Mouse (Mus musculus) NIH3T3 (cell line): ENCODE measurements around the gene Psmd14.
A peak's percentile ranks its signal among the peaks of the same experiment; 100 is the strongest.

Experiments used
- DNase-seq: peaks from one replicate; pipeline ENCODE4 v3.0.0-alpha.2; 2012; ENCODE audit warnings: low read depth

Gene Psmd14

GRCm38 (mm10) chr2:61760044-61760443 lies 48.5 kb downstream of the Psmd14 start:
- DNase-seq: no peak

- DNase-seq: no peak
Observed at GRCm38 (mm10) chr2:61764470-61765105, 53.1 kb downstream of the Psmd14 start.

DNA sequence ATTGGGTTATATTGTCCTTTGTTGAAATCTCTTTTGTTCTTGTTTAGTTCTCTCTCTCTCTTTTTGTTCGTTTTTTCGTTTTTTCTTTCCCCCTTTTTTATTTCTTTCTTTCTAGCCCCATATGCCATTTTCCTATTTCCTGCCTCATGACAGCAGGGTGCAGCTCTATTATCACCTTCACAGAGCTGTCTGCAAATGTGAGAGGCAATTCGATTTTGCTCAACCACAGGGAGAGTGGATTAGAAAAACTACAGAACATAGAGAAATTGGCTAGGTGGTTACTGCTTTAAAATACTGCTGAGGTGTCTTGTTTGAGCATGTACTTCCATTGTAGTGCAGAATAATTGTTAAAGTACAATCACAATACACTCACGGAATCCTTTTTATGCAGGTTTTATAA lies 54.0 kb downstream of the Psmd14 start:
- no peak for DNase-seq

DNA sequence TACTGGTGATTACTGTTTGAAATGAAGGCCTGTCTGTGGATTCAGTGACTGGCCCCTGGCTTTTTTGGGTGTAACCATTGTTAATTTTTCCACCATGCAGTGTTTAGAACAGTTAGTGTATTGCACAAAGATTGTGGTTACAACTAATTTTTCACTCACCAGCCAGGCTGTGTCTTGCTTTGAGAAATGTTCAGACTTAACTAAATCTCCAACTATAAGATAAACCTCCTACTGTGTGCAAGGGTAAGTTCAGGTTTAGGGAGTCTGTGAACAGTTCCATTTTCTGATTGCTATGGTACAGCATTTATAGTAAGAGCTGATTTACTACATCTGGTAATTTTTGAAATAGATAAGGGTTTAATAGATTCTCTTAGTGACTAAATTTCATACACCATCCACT lies 69.3 kb downstream of the Psmd14 start:
- DNase-seq: no peak

DNA sequence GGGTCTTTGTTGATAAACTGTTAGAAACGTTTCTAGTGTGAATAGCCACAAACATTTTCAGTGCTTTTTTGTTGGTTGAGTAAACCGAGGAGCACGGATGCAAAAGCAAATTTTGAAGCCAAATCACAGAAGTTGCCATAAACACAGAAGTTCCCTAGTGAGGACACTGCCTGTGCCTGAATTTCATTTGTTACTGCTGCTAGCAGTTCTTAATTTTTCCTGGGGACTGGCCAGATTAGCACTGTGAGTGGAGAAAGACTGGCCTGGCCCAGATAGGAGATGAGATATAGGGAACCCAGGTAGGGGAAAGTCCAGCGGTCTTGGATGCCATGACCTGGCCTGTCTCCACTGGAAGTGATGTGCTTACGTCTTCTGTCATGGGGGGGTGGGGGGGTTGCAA lies 83.5 kb downstream of the Psmd14 start:
- DNase-seq: no peak

DNA sequence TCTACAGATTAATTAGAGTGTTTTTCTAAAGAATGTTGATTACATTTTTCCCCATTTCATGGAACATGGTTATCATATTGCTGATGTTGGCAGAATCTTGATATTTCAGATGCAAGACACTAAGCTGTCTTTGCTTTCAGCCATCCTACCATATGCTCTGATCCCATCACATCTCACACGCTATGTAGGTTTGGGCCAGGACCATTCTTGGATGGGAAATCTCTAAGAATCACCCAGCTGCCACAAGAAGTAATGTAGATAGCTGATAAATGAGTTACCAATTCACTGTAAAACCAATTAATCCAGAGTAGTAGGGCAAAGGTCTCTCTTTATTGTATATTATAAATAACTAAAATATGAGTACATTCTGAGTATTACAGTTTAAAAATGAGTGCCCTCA lies 86.6 kb downstream of the Psmd14 start:
- no peak for DNase-seq

DNA sequence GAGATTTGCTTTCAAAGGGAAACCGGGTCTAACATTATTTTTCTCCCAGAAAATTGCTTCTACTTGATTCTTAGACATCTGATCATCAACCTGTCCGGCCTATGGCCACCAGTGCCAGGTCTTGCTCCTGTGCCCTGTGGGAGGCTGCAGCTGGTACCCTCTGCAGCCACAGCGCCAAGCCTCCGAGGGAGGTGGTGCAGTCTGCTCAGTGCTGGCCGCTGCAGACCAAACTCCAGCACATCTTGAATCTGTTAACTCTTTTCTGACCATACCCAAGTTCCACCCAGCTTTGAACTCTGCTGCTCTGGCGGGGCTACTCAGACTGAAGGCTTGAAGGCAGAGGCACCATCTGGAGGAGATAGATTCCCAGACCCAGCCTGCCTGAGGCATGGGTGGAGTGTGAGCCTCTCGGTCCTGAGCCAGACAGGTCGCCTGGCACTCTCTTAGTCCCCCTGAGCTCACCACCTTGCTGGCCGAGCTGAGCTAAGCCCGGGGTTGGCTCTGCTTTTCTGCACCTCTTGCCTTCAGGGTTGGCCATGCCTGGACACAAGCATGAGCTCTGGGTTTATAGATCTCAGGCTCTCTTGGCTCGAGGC lies 91.3 kb downstream of the Psmd14 start, which contains the start of gene Tbr1:
Tbr1 (plus strand) TSS at position 275 of the 596 bp plus-strand sequence.
- DNase-seq: peak; percentile 7

DNA sequence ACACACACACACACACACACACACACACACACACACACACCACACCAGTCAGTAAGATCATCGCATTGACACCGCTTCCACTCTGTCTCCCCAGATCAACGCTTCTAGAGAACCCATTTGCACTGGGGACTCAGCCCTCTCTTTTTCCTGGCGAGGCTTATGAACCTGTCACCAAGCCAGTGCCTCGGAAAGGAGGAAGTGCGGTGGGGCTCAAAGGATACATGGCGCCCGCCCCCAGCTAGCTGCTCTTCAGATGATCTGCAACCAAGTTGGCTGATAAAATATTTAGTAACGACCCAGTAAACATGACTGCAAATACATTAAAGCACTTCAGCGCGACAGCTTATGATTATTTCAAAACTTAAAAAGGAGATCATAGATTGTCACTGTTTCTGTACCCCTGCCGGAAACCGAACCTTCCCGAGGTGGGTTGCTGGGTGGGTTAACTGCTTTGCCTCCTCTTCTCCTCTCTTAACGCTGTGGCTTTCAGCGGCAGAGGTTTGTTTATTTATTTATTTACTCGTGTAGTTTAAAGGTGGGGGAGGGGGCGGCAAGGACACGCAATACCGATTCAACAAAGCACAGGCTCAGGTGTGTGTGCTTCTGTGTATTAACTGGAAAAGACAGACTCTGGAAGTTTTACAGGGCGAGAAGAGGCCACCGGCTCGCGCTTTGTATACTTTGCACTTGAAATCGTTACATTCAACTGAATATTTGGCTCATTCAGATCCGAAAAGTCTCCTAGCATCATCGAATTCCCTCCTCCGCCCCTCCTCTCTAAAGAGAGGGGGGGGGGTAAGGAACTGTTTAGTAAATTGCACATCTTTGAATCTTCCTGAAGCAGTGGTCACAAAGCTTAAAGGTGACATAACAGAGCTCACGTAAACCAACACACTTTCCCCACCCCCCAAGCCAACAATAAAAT lies 92.2 kb downstream of the Psmd14 start:
- DNase-seq: no peak

DNA sequence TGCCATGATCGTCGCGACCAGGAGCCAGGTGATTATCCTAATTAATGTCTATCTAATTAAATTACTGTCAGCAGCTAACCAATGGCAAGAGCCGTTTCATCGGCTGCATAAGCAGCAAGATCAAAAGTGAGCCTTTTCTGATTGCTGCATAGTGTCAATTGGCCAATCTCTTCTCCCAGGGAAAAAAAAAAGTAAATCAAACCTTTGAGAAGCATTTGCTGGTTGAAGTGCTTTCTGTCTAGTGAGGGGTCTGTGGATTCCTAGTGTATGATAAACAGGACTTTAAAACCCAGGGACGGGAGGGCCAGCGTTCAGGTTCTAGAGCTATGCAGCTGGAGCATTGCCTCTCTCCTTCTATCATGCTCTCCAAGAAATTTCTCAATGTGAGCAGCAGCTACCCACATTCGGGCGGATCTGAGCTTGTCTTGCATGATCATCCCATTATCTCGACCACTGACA lies 92.9 kb downstream of the Psmd14 start:
- DNase-seq: no peak

GRCm38 (mm10) chr2:61804841-61805540 lies 93.5 kb downstream of the Psmd14 start:
- no peak for DNase-seq

DNA sequence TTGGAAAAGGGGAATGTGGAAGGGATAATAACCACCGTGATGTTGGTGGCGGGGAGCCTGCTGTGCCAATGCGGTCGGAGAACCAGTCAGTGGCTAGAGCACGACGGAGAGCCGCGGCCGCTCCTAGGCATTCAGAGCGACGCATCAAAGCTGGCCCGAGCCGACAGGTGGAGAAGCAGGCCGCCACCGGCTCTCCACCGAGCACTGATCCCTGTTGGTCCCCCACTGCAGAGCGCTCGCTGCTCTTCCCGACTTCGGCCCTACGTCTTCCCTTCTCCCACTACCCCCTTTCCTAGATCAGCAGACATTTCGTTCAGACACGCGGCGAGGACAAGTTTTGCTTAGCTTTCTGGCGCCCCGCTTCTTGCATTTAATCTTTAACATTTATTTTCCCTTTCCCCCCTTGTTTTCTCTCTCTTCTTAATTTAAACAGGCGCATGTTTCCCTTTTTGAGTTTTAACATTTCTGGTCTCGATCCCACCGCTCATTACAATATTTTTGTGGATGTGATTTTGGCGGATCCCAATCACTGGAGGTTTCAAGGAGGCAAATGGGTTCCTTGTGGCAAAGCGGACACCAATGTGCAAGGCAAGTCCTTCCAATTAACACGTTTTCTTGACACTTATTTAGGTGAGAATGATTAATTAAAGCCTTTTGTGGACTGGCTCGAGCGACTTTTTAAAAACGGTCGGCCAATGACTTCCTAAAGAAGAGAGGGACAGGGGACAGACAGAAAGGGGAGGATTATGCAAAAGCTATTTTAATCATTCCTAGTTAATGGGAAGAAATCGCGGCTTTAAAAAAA lies 94.2 kb downstream of the Psmd14 start:
- no peak for DNase-seq

DNA sequence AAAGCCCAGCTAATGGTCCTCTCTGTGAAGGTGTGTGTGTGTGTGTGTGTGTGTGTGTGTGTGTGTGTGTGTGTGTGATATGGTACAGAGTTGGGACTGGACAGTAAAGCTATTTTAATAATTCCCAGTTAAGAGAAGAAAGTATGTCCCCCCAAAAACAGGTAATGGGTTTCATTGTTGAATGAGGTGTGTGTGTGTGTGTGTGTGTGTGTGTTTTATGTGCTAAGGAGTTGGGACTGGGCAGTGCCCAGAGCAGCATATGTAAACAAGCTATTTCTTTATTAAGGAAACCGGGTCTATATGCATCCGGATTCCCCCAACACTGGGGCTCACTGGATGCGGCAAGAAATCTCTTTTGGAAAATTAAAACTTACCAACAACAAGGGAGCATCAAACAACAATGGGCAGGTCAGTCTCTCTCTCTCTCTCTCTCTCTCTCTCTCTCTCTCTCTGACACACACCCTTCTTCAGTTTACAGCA lies 94.9 kb downstream of the Psmd14 start:
- no peak for DNase-seq

GRCm38 (mm10) chr2:61807151-61807550 lies 95.7 kb downstream of the Psmd14 start:
- DNase-seq: no peak

DNA sequence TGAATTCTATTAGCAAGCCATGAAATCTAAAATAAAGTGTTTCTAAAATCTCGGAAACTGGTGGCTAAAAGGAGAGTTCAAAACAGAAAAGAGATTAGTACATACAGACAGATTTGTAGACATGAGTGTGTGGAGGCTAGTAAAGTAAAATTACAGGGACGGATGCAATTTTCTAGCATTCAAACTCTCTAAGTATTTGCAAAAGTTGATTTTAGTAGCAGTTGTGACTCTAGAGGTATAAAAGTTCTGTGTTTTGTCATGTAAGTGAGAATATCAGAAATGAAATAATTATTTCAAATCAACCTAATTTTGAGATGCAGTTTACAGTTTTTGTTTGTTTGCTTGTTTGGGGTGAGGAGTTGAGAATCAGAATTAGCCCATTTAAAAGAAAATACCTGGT lies 96.3 kb downstream of the Psmd14 start:
- DNase-seq: no peak

- DNase-seq: no peak
Observed at GRCm38 (mm10) chr2:61808776-61809175, 97.3 kb downstream of the Psmd14 start.

DNA sequence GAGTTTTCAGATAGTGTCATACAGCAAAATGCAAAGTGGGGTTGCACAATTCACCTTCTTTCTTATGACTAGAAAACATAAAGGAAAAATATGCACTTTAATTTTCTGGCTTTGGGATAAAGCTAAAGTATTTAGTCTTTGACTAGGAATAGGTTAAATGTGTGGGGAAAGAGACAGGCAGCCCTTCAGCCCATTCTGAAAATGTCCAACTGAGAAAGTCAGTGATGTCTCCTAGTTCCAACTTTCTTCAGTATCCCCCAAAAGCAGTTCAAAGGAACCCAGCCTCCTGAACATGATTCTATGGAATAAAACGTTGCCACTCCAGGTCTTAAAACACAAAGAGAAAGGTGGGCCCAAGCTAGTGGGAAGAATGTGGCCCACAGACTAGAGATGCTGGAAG lies 97.9 kb downstream of the Psmd14 start:
- DNase-seq: no peak

DNA sequence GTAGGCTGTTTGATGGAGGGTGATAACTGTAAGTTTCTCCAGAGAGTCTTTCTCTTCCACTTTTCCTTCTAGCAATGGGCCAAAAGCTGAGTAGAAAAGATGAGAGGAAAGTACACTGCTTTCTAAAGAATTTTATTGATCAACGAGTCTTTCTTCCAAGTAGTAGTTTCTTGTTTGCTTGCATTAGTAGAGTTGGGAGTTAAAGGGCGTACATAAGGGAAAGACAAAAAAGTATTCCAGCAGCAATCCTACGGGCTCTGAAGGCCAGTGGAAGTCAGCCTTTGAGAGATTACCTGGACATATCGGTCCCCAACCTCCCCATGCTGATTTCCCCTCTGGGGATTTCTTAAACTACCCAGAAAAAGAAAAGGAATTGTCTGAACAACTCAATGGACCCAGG lies 99.3 kb downstream of the Psmd14 start:
- no peak for DNase-seq

GRCm38 (mm10) chr2:61811163-61811506 lies 99.6 kb downstream of the Psmd14 start:
- no peak for DNase-seq

- no peak for DNase-seq
Observed at GRCm38 (mm10) chr2:61811507-61812421, 100.3 kb downstream of the Psmd14 start.

DNA sequence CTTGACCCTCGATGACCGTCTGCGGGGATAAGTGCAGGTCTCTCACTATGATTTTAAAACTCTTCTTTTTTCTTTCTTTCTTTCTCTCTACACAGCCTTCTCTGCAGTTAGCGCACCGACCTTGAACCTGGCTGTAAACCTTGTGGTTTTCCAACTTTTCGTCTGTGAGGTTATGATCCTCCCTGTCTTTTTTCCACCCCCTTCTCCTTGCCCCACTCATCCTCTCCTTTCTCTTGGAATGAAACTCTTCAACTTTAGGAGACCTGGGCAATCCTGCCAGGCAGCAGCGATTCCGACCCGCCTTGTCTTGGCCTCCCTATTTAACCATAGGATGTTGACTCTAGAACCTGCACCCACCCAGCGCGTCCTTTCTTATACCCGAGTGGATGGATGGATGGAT lies 101.0 kb downstream of the Psmd14 start:
- no peak for DNase-seq
